Mouse (Mus musculus): ENCODE results near the gene Zc3h13.

DNA sequence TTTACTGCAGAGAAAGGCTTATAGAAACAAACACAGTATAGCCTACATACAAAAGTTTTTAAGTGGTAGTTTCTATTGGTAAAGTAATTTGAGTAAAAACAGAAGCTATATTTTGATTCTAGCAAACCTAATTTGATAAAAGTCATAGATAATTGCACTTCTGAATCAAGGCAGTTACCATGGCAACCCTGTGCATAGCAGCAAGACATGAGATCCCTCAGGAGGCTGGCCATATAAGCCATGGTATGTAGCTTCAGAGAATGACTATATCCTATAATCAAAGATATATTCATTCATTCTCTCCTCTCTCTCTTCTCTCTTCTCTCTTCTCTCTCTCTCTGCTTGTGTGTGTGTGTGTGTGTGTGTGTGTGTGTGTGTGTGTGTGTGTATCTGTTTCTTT lies 23.7 kb downstream of the Zc3h13 start:
- TF ChIP-seq CTCF (IDR thresholded peaks at IDR 0.05; ENCODE audit: borderline replicate concordance, control insufficient read depth, extremely low read depth, insufficient read depth, low read length, poor library complexity): no peak
- no peak for TF ChIP-seq POLR2A (IDR thresholded peaks at IDR 0.05; ENCODE audit: control insufficient read depth, extremely low read depth, insufficient read depth, low read length, poor library complexity)

All from thymus, adult 2 months (tissue).